Mouse (Mus musculus): ENCODE data around the gene Sipa1. TPM values are rescaled to one million over a fixed set of nuclear protein-coding genes. Genes with fewer than 3 reads are reported as not detected.

Sipa1 gene
- total and polyA plus RNA-seq, 2 experiments from 2014 or later: 18.3 to 19.6 TPM

- Histone ChIP-seq H3K9ac (peak overlapping the region; percentile 91), H3K4me3 (ENCODE audit: low read depth, low read length) (peak overlapping the region; percentile 90), H3K27me3 (ENCODE audit: insufficient read depth, low read length) (no peaks in the 10 kb centered on the region), H3K27ac (ENCODE audit: low read depth, low read length) (peak overlapping the region; percentile 92), H3K9me3 (ENCODE audit: low read length) (no peaks in the 10 kb centered on the region), H3K36me3 (ENCODE audit: insufficient read depth) (peaks cover 27% of the 10 kb centered on the region), H3K4me2 (ENCODE audit: low read depth) (peak overlapping the region; percentile 93), H3K4me1 (ENCODE audit: insufficient read depth) (peaks cover 13% of the 10 kb centered on the region)
- WGBS: 34% methylated on average over 12 of the region's 12 CpGs
- ATAC-seq: 0 out of 2 replicates have a peak, but pooled peaks have one; percentile 1
- no peak for DNase-seq
- no peak for TF ChIP-seq CTCF (IDR thresholded peaks at IDR 0.05; ENCODE audit: low read depth)
These were observed 26.9 kb downstream of the Sipa1 start for GRCm38 (mm10) chr19:5636571-5637041.

GRCm38 (mm10) chr19:5636036-5636570 lies 27.4 kb downstream of the Sipa1 start:
- Histone ChIP-seq H3K4me1 (ENCODE audit: insufficient read depth) (peaks cover 13% of the 10 kb centered on the region), H3K9ac (0 out of 2 replicates have a peak overlapping the region, but pooled peaks have one; percentile 91), H3K27me3 (ENCODE audit: insufficient read depth, low read length) (no peaks in the 10 kb centered on the region), H3K36me3 (ENCODE audit: insufficient read depth) (peaks cover 22% of the 10 kb centered on the region), H3K9me3 (ENCODE audit: low read length) (no peaks in the 10 kb centered on the region), H3K27ac (ENCODE audit: low read depth, low read length) (no peak overlapping the region), H3K4me2 (ENCODE audit: low read depth) (peak overlapping the region; percentile 93), H3K4me3 (ENCODE audit: low read depth, low read length) (no peak overlapping the region)
- no peak for TF ChIP-seq CTCF (IDR thresholded peaks at IDR 0.05; ENCODE audit: low read depth)
- 78% methylated on average over 7 of the region's 7 CpGs for WGBS
- no peak for DNase-seq
- ATAC-seq: no peak

GRCm38 (mm10) chr19:5632120-5632519 lies 31.4 kb downstream of the Sipa1 start:
- ATAC-seq (no peak), DNase-seq (no peak)
- no peaks in the 10 kb centered on the region for H3K36me3 ChIP-seq (ENCODE audit: insufficient read depth)
- H3K27me3 ChIP-seq (ENCODE audit: insufficient read depth, low read length): no peaks in the 10 kb centered on the region
- H3K4me1 ChIP-seq (ENCODE audit: insufficient read depth): peaks cover 7% of the 10 kb centered on the region
- H3K27ac ChIP-seq (ENCODE audit: low read depth, low read length): no peak overlapping the region
- TF ChIP-seq CTCF (IDR thresholded peaks at IDR 0.05; ENCODE audit: low read depth): no peak
- no peak overlapping the region for H3K9ac ChIP-seq
- H3K4me2 ChIP-seq (ENCODE audit: low read depth): no peak overlapping the region
- 79% methylated on average over 9 of the region's 9 CpGs for WGBS
- no peak overlapping the region for H3K4me3 ChIP-seq (ENCODE audit: low read depth, low read length)
- H3K9me3 ChIP-seq (ENCODE audit: low read length): no peaks in the 10 kb centered on the region

GRCm38 (mm10) chr19:5629907-5630306 lies 33.6 kb downstream of the Sipa1 start:
- H3K9ac ChIP-seq: no peak overlapping the region
- H3K4me2 ChIP-seq (ENCODE audit: low read depth): no peak overlapping the region
- H3K4me1 ChIP-seq (ENCODE audit: insufficient read depth): no peaks in the 10 kb centered on the region
- H3K27ac ChIP-seq (ENCODE audit: low read depth, low read length): no peak overlapping the region
- H3K27me3 ChIP-seq (ENCODE audit: insufficient read depth, low read length): no peaks in the 10 kb centered on the region
- no peak overlapping the region for H3K4me3 ChIP-seq (ENCODE audit: low read depth, low read length)
- ATAC-seq: no peak
- no peaks in the 10 kb centered on the region for H3K36me3 ChIP-seq (ENCODE audit: insufficient read depth)
- DNase-seq: no peak
- TF ChIP-seq CTCF (IDR thresholded peaks at IDR 0.05; ENCODE audit: low read depth): no peak
- H3K9me3 ChIP-seq (ENCODE audit: low read length): no peaks in the 10 kb centered on the region

DNA sequence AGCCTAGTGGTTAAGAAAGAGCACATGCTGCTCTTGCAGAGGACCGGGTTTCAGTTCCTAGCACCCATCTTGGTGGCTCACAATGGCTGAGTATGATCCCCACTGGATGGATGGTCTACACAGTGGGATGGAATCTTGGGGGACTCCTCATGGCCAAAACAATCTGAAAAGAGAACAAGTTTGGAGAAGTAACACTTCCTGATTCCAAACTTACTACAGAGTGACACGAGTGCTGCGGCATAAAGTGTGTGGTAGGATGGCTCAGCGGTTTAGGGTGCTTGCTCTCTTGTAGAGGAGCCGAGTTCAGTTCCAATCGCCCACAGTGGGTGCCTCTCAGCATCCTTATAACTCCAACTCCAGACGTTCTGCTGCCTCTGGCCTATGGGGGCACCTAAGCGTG lies 38.2 kb downstream of the Sipa1 start:
- Histone ChIP-seq H3K27me3 (ENCODE audit: insufficient read depth, low read length) (no peaks in the 10 kb centered on the region), H3K9me3 (ENCODE audit: low read length) (no peaks in the 10 kb centered on the region), H3K9ac (no peak overlapping the region), H3K4me1 (ENCODE audit: insufficient read depth) (no peaks in the 10 kb centered on the region), H3K4me3 (ENCODE audit: low read depth, low read length) (no peak overlapping the region), H3K36me3 (ENCODE audit: insufficient read depth) (no peaks in the 10 kb centered on the region), H3K4me2 (ENCODE audit: low read depth) (no peak overlapping the region), H3K27ac (ENCODE audit: low read depth, low read length) (no peak overlapping the region)
- ATAC-seq: no peak
- no peak for DNase-seq
- TF ChIP-seq CTCF (IDR thresholded peaks at IDR 0.05; ENCODE audit: low read depth): no peak
- 90% methylated on average over 8 of the region's 8 CpGs for WGBS

DNA sequence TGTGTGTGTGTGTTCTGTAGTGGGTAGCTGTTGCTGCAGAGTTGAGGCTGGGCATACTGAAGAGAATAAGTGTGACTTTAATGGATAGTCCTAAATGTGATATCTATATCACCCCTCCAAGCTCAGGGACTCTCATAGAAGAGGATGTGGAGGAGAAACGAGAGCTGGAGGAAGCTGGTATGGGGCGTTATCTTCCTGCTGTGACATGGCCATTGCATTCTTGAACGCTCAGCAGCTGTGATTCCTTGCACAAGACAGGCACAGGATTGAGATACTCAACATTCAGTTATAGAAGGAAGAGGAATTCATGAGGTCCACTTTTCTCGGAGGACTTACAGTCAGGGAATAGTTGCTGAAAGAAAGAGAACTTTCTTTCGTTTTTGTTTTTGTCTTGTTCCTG lies 41.6 kb downstream of the Sipa1 start:
- H3K4me2 ChIP-seq (ENCODE audit: low read depth): no peak overlapping the region
- DNase-seq: no peak
- no peak overlapping the region for H3K27ac ChIP-seq (ENCODE audit: low read depth, low read length)
- no peak for TF ChIP-seq CTCF (IDR thresholded peaks at IDR 0.05; ENCODE audit: low read depth)
- H3K4me3 ChIP-seq (ENCODE audit: low read depth, low read length): no peak overlapping the region
- 90% methylated on average over 5 of the region's 5 CpGs for WGBS
- ATAC-seq: no peak
- no peaks in the 10 kb centered on the region for H3K4me1 ChIP-seq (ENCODE audit: insufficient read depth)
- no peaks in the 10 kb centered on the region for H3K27me3 ChIP-seq (ENCODE audit: insufficient read depth, low read length)
- no peak overlapping the region for H3K9ac ChIP-seq
- no peaks in the 10 kb centered on the region for H3K36me3 ChIP-seq (ENCODE audit: insufficient read depth)
- H3K9me3 ChIP-seq (ENCODE audit: low read length): no peaks in the 10 kb centered on the region

- TF ChIP-seq CTCF (IDR thresholded peaks at IDR 0.05; ENCODE audit: low read depth): no peak
- no peak overlapping the region for H3K4me2 ChIP-seq (ENCODE audit: low read depth)
- H3K4me3 ChIP-seq (ENCODE audit: low read depth, low read length): no peak overlapping the region
- no peaks in the 10 kb centered on the region for H3K4me1 ChIP-seq (ENCODE audit: insufficient read depth)
- DNase-seq (no peak), ATAC-seq (no peak)
- H3K27ac ChIP-seq (ENCODE audit: low read depth, low read length): no peak overlapping the region
- no peak overlapping the region for H3K9ac ChIP-seq
- H3K27me3 ChIP-seq (ENCODE audit: insufficient read depth, low read length): no peaks in the 10 kb centered on the region
- no peaks in the 10 kb centered on the region for H3K36me3 ChIP-seq (ENCODE audit: insufficient read depth)
- no peaks in the 10 kb centered on the region for H3K9me3 ChIP-seq (ENCODE audit: low read length)
- 93% methylated on average over 4 of the region's 4 CpGs for WGBS
These were observed 43.5 kb downstream of the Sipa1 start for GRCm38 (mm10) chr19:5620007-5620406.
